In the genomic region with DNA sequence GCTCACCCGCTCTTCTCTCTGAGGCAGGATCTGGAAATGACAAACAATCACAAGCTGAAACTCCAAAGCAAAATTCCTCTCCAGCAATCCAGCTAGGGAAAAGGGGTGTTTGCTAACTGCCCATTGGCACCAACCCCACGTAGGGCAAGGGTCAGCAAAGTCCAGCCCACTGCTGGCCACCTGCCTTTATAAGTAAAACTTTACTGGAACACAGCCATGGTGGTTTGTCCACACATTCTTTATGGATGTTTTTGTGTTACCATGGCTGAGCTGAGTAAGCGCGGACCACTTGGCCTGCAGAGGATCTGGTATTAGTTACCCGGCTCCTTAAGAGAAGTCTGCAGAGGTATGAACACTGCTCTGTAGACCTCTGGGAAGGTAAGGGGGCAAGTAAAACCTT, we compare ENCODE assay signal across 9 mouse cellular contexts.
DNase-seq lines count a peak whose midpoint lies in the region; TF ChIP-seq lines count a peak whose summit lies in the region.
"Had no signal": no experiment of that assay in that cellular context is flagged by ENCODE, and none has a peak within 500 bp of the region (broad histone marks: within the 10 kb centered on the region; RNA-seq: fewer than 3 reads in every experiment).

No protein-coding gene starts in this region.

- H3K4me3 ChIP-seq in layer of hippocampus, adult 2 months: no peak overlapping the region; the same call in 1 of the 2 replicates
- H3K4me3 ChIP-seq: limb, embryonic 13.5 days had no signal

- H3K27ac ChIP-seq in layer of hippocampus, adult 2 months: peak overlapping the region; percentile 89

- no peak for TF ChIP-seq CTCF in layer of hippocampus, adult 2 months (conservative IDR thresholded peaks at IDR 0.05)

- peak; percentile 41 for DNase-seq in cerebellum, adult 9-10 months
- DNase-seq in cerebellum, adult 11-12 months: no peak
- peak; percentile 51 to 56 for DNase-seq in layer of hippocampus, adult 2 months (ENCODE audit: low spot score in 2 of 2)
- no peak for DNase-seq in layer of hippocampus, adult 9-10 months (ENCODE audit: low spot score)
- DNase-seq in adrenal gland, postnatal 25 days: peak; percentile 45
- peak; percentile 66 to 72 for DNase-seq in layer of hippocampus, postnatal 10 days (ENCODE audit: low spot score in 2 of 2)
- no peak for DNase-seq in embryo, embryonic 11 days
- DNase-seq in T-cell, adult 2 months (ENCODE audit: low spot score): no peak

Comparison
In these comparisons a context has a peak if more than half of its experiments do, and no peak if none do; other contexts are left out.
1. DNase-seq: peak in cerebellum, adult 9-10 months (single experiment), layer of hippocampus, adult 2 months (2 of 2), adrenal gland, postnatal 25 days (single experiment) and layer of hippocampus, postnatal 10 days (2 of 2); none in cerebellum, adult 11-12 months (single experiment), layer of hippocampus, adult 9-10 months (single experiment), embryo, embryonic 11 days (single experiment) and T-cell, adult 2 months (single experiment).